Mouse (Mus musculus): ENCODE results near the gene Mfap5.

GRCm38 (mm10) chr6:122531466-122532174, 26.0 kb downstream of the Mfap5 start:
- TF ChIP-seq CTCF (IDR thresholded peaks at IDR 0.05; ENCODE audit: control insufficient read depth, insufficient read depth, low read length) (no peak), POLR2A (IDR thresholded peaks at IDR 0.05; ENCODE audit: borderline replicate concordance, control insufficient read depth, low read depth, low read length) (no peak)

Measured in bone marrow, adult 2 months (tissue).